Mouse (Mus musculus) adrenal gland, adult 2 months (tissue): ENCODE measurements at regions not wholly inside any gene's neighbourhood (a gene's known extent, or its start where the extent isn't known, plus 50 kb on each side); places are given as distances from the start of the nearest gene placed in this dataset.

ENCODE experiments used
- DNase-seq: peaks from one replicate; pipeline ENCODE4 v3.0.0; 2021

DNA sequence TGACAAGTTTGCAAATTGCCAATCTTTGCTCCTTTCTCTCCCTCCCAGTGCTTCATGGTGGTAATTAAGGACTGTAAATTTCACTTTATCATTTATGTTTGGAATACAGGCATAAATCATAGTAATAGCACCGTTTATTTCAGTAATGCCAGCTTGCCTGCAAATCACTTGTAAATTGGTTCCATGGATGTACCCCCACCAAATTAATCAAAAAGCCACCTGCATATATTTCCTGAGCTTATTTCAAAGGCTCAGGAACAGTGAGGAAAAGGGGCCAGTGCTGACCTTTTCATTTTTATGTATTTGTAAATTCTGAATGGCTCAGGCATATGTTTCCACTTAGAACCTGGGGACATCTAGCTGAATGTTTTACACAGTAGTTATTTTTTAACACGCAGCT lies 115.0 kb downstream of the D3Ertd751e start:
- no peak for DNase-seq

DNA sequence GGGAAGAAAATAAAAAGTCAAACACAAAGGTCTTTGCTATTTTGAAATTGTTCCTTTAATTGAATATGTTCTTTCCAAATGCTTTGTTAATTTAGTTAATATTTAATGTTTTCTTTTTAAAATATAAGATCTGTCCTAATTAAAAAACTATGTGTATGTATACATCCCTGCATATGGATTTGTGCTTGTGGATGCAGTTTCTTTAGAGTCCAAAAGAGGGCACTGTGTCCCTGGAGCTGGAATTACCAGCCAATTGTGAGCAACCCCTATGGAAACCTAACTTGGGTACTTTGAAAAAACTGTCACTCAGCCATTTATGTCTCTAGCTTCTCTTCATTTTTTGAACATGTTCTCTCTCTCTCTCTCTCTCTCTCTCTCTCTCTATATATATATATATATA lies 120.3 kb downstream of the D3Ertd751e start:
- DNase-seq, result no peak

DNA sequence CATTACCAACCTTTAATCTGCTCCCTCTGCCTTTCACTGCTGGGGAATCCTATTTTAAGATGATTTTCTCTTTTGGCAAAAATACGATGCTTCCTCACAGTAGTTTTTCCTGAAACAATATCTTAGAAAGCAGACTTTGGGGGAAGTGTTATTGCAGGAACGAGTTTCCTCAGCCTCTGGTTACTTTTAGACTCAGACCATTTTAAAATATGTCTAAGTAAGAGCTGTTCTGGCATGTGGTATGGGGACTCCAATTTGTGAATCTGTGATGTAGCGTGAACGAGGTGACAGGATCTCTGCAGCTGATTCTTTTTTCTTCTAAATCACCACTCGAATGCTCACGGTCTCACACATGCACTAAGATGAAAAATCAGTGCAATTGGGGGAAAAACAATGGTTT lies 166.5 kb downstream of the D3Ertd751e start:
- DNase-seq, result no peak

GRCm38 (mm10) chr3:41913190-41913589 lies 170.8 kb downstream of the D3Ertd751e start:
- DNase-seq, result no peak

DNA sequence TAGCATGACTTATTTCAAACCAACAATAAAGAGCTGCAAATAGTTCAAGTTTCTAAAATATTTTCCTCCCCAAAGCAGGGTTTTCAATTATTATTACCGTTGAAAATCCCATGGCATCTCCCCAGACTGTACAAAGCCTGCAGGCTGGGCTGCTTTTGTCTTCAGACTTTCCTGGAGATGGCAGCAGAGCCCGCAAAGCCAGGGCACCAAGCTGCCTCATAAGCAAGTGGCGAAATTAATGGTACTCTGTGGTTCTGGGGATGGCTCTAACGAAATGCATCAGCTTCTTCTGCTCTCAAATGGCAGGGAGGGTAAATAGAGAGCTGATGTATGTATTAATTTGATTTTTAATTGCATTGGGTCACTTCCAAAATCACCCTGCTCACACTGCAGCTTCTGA lies 197.4 kb downstream of the D3Ertd751e start:
- DNase-seq, result no peak

DNA sequence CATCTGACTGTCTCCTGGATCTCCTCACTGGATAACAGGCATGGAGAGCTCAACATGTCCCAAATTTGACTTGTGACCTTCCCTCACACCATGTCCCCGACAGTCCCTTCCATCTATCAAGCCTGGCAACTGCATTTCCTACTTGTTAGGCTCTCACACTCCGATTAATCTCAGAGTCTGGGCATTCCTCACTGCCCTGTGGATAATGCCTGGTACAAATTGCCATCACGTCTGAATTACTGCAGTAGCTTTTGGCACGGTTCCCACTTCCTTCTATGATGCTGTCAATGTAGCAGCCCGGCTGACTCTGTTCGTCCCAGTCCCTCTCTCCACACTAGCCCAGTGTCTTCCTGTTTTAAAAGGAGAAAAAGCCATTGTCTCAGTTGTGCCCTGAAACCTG lies 200.6 kb downstream of the D3Ertd751e start:
- DNase-seq, result no peak

DNA sequence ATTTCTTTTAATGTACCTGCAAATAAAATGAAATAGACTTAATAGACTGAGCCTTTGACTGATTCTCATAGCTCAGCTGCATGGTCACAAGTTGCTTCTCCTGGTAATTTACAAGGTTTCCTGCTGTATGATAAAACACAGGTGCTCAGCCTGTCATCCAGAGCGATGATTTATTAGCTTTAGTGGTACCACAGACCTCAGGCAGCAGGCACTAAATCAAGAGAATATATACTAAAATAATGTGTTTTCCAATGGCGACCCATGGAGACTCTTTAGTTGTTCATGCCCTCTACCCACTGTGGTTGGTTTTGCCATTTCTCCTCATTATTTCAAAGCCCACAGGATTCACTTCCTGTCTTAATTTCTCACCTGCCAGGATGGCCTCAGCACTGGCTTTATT lies 207.0 kb downstream of the D3Ertd751e start:
- DNase-seq, result no peak

DNA sequence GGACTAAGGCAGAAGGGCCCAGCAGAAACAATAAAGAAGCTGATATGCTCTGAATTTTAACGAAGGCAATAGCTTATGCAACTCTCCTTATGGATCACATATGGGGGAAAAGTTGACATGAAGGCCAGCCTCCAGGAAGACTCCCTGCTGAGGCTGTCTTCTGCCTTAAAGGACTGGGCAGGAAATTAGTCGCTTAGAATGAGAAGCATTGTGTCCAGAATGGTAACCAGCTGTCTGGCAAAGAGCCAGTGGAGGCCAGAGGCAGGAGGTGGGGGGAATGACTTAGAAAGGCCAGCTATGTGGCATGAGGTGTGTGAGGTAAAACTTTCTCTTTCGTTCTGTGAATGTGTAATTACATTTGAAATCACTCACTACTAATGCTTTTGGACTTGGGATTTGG lies 215.0 kb downstream of the D3Ertd751e start:
- DNase-seq, result no peak

- no peak for DNase-seq
These were observed 217.8 kb downstream of the D3Ertd751e start for GRCm38 (mm10) chr3:41960209-41960608.

- DNase-seq, result no peak
These were observed 220.5 kb downstream of the D3Ertd751e start for GRCm38 (mm10) chr3:41962923-41963322.

DNA sequence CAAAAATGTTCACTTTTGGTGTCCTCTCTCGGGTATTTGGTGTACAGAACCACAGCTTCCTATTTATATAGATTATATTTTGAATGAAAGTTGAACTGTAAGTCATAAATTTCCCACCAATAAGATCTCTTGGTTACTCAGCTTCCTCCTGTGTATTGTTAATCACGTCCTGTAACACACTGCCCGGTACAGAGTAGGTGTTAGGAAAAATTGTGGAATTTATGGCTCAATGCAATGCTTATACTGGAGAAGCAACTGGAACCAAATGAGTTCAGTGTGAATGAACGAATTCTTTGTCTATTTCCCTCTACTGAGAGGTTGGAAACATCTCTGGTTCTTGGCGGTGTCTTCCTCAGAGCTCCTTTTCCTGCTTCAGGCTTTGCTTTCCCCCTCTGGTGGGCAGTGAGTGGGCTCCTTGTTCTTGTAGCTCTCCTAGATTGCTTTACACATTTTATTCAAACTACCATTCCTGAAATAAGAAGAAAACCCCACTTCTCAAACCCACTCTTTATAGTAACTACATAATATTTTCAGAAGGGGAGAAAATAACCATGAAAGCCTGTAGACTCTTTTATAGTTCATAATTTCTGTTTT lies 264.4 kb downstream of the D3Ertd751e start:
- no peak for DNase-seq

- no peak for DNase-seq
These were observed 280.8 kb downstream of the D3Ertd751e start for GRCm38 (mm10) chr3:42023187-42023586.

- no peak for DNase-seq
These were observed 297.2 kb downstream of the D3Ertd751e start for GRCm38 (mm10) chr3:42039632-42040031.

GRCm38 (mm10) chr3:42040270-42040812 lies 297.9 kb downstream of the D3Ertd751e start:
- DNase-seq, result no peak

DNA sequence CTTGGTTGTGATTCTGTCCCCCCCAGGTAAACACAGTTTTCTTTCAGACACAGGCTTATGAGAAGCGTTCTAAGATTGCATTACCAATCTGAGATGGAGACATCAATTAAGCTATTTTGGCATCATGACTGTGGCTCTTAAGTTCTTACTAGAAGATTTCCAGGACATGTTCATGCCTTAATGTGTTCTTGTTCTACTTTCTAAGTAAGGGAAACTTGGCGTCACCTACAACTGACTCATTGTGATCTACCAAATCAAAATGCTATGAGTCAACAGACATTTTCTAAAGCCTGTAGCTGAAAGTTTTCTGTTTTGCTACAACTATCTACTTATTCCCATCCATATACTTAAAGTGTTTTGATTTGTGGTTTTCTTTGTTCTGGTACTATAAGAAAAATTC lies 298.5 kb downstream of the D3Ertd751e start:
- DNase-seq, result no peak

DNA sequence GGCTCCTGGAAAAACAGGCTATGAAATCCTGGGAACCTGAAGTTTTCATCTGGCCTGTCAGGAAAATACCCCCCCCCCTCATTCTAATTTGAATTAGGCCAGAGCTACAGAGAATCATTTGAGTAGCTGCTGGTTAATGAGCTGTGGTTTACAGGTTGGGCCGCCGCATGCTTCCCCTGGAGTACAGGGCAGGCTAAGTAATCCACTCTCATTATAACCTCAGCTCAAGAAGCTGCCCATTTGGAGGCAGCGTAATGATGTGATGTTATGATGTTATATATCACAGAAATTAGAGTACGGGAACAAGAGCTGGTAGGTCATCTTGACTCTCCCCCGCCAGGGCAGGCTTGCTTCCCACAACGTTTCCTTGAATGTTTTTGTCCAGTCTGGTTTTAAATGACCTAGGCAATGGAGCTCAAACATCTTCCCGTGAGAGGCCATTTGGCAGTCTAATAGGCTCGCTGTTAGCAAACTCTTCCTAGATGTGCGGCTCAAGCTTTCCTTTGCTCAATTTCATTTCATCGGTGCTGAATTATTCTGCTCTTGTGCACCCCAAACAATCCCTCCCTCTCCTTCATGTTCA lies 315.0 kb downstream of the D3Ertd751e start:
- DNase-seq, result no peak

- DNase-seq, result no peak
These were observed 322.9 kb downstream of the D3Ertd751e start for GRCm38 (mm10) chr3:42065093-42065935.

- no peak for DNase-seq
These were observed 323.6 kb downstream of the D3Ertd751e start for GRCm38 (mm10) chr3:42065962-42066361.

DNA sequence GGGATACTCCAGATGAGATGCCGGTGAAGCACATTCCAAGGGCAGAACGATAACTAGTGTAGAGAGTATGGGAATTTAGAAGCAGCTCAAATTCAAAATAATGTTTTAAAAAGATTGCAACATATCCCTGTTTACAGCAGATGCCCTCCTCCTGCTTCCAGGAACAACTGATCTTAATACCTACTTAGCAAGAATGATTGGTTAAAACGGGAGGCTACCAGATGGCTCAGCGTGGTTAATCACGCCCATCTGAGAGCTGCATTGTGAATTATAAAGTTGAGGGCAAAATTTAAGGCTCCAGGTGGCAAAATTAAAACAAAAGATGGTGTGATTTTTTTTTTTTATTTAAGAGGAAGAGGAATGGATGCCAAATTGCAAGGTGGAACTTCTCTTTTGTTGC lies 324.6 kb downstream of the D3Ertd751e start:
- DNase-seq, result no peak

- no peak for DNase-seq
These were observed 332.3 kb downstream of the D3Ertd751e start for GRCm38 (mm10) chr3:42074532-42075287.

- peak; percentile 21 for DNase-seq
These were observed 368.8 kb downstream of the D3Ertd751e start for GRCm38 (mm10) chr3:42110976-42111847.
